Mouse (Mus musculus) midbrain, embryonic 13.5 days (tissue): ENCODE measurements at regions not wholly inside any gene's neighbourhood (a gene's known extent, or its start where the extent isn't known, plus 50 kb on each side); places are given as distances from the start of the nearest gene placed in this dataset.

ENCODE experiments used
- ATAC-seq: fragments of 200-750 bp; cut with Nextera tagmentation; 2 replicates; pipeline ENCODE4 v1.8.0; 2017; ENCODE audit warnings: mild to moderate bottlenecking, moderate TSS enrichment, moderate library complexity
- H3K27ac ChIP-seq: fragments of 300-500 bp; sonication (generic); 2 replicates; pipeline ENCODE4 v1.5.1; 2015; ENCODE audit warnings: inconsistent platforms, mild to moderate bottlenecking, moderate library complexity
- H3K27me3 ChIP-seq: fragments of 300-500 bp; sonication (generic); 2 replicates; pipeline ENCODE4 v1.6.1; 2015; ENCODE audit warnings: mild to moderate bottlenecking, inconsistent platforms
- H3K36me3 ChIP-seq: fragments of 300-500 bp; sonication (generic); 2 replicates; pipeline ENCODE4 v1.6.1; 2015; ENCODE audit warnings: mild to moderate bottlenecking, inconsistent platforms
- H3K4me1 ChIP-seq: fragments of 300-500 bp; sonication (generic); replicated peaks from 2 replicates; pipeline ENCODE4 v1.6.1; 2015; ENCODE audit warnings: inconsistent platforms
- H3K4me2 ChIP-seq: fragments of 300-500 bp; sonication (generic); replicated peaks from 2 replicates; pipeline ENCODE4 v1.6.1; 2015; ENCODE audit warnings: moderate library complexity, mild to moderate bottlenecking, inconsistent platforms
- H3K4me3 ChIP-seq: fragments of 300-500 bp; sonication (generic); replicated peaks from 2 replicates; pipeline ENCODE4 v1.5.1; 2015; ENCODE audit warnings: mild to moderate bottlenecking, inconsistent platforms
- H3K9ac ChIP-seq: fragments of 300-500 bp; sonication (generic); replicated peaks from 2 replicates; pipeline ENCODE4 v1.6.1; 2015; ENCODE audit warnings: mild to moderate bottlenecking, inconsistent platforms
- H3K9me3 ChIP-seq: fragments of 300-500 bp; sonication (generic); 2 replicates; pipeline ENCODE4 v1.6.1; 2016; ENCODE audit warnings: mild to moderate bottlenecking, inconsistent platforms
- WGBS: fragments of 180-500 bp; shearing (Covaris S2); methylation state at CpG from one replicate; pipeline ENCODE4 v1.1.7; 2015; 5-methylcytosine and 5-hydroxymethylcytosine counted together

DNA sequence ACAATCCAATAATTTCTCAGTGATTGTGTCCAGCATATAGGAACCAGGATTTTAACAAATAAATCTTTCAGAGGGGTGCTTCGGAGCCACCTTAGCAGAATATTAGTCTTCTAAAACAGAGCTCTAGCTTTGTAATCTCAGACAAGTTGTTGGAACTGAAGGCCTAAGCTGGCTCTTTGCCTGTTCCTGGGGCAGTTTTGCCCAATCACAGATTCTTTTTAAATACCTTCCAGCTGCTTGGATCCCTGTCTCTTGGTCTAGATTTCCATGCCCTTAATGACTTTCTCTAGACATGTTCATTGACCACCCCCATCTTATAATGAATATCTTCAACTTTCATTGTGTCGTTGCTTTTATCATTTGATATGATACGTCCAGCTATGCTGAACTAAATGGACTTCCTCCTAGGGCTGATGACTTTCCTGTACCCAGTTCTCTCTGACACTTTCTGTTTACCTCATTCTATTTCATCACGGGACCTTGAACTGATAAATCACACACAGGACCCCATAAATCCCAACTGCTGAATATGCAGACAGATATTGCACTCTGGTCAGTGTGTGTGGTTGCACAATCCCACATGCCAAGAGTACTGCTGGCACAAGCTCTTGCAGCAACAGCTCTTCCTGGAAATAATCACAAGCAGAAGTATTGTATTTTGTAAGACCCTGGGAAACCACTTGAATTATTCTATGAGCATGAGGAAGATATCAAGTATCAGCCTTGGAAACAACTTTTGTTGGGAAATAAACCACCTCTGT, 440.4 kb downstream of the Slc22a22 start:
- no peak for ATAC-seq
- Histone ChIP-seq H3K9me3 (no peaks in the 10 kb centered on the region), H3K27me3 (no peaks in the 10 kb centered on the region), H3K9ac (no peak overlapping the region), H3K27ac (no peak overlapping the region), H3K36me3 (no peaks in the 10 kb centered on the region), H3K4me3 (no peak overlapping the region), H3K4me1 (no peaks in the 10 kb centered on the region), H3K4me2 (no peak overlapping the region)
- WGBS: 90% methylated on average over 4 of the region's 4 CpGs

DNA sequence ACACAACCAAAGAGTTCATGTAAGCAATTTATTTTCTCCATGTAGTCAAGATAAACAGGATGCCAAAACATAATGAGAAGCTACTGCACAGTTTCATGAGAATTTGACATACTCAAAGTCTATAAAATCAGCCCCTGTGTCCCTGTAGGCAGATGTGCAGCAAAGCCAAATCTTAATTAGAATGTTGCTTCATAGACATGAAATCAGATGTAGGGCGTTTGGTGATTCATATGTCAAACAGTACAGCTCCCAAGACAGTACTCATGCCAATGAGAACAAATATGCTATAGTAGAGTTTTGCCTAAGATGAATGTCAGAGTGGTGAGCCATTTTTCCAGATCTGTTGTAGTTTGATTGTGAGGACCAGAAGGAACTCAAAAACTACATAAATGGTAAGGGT, 444.4 kb downstream of the Slc22a22 start:
- WGBS: 81% methylated on average over 1 of the region's 1 CpGs
- H3K9me3 ChIP-seq: no peaks in the 10 kb centered on the region
- ATAC-seq: no peak

More for the DNA sequence above, 444.4 kb downstream of the Slc22a22 start:
- H3K4me2 ChIP-seq: no peak overlapping the region
- H3K4me3 ChIP-seq: no peak overlapping the region
- H3K36me3 ChIP-seq: no peaks in the 10 kb centered on the region
- H3K27me3 ChIP-seq: no peaks in the 10 kb centered on the region
- no peaks in the 10 kb centered on the region for H3K4me1 ChIP-seq
- no peak overlapping the region for H3K9ac ChIP-seq
- H3K27ac ChIP-seq: no peak overlapping the region
